Mouse (Mus musculus) kidney, embryonic 14.5 days (tissue): ENCODE data around the gene 2310011J03Rik. TPM values are rescaled to one million over a fixed set of nuclear protein-coding genes. Genes with fewer than 3 reads are reported as not detected.
A peak's percentile ranks its signal among the peaks of the same experiment; 100 is the strongest.

Experiments
- ATAC-seq: fragments of 200-750 bp; cut with Nextera tagmentation; 2 replicates; pipeline ENCODE4 v1.8.0; 2017; ENCODE audit warnings: moderate number of reproducible peaks, mild to moderate bottlenecking, moderate TSS enrichment, moderate library complexity; ENCODE audit not compliant: low FRiP score, low TSS enrichment
- H3K27ac ChIP-seq: fragments of 300-500 bp; sonication (generic); 2 replicates; pipeline ENCODE4 v1.5.1; 2014; ENCODE audit warnings: low read depth, mild to moderate bottlenecking, low read length, moderate library complexity, mixed read lengths
- H3K27me3 ChIP-seq: fragments of 300-500 bp; sonication (generic); 2 replicates; pipeline ENCODE4 v1.6.1; 2014; ENCODE audit warnings: mild to moderate bottlenecking, low read length; ENCODE audit not compliant: control insufficient read depth, insufficient read depth
- H3K36me3 ChIP-seq: fragments of 300-500 bp; sonication (generic); 2 replicates; pipeline ENCODE4 v1.6.1; 2014; ENCODE audit warnings: low read length, mixed read lengths; ENCODE audit not compliant: control insufficient read depth, insufficient read depth
- H3K4me1 ChIP-seq: fragments of 300-500 bp; sonication (generic); 2 replicates; pipeline ENCODE4 v1.6.1; 2014; ENCODE audit warnings: low read length, mixed read lengths; ENCODE audit not compliant: control insufficient read depth, insufficient read depth
- H3K4me2 ChIP-seq: fragments of 300-500 bp; sonication (generic); replicated peaks from 2 replicates; pipeline ENCODE4 v1.6.1; 2014; ENCODE audit warnings: low read depth, mild to moderate bottlenecking, low read length
- H3K4me3 ChIP-seq: fragments of 300-500 bp; sonication (generic); 2 replicates; pipeline ENCODE4 v1.5.1; 2014; ENCODE audit warnings: mild to moderate bottlenecking, low read length
- H3K9ac ChIP-seq: fragments of 300-500 bp; sonication (generic); 2 replicates; pipeline ENCODE4 v1.6.1; 2014; ENCODE audit warnings: low read depth, mild to moderate bottlenecking, low read length, moderate library complexity
- H3K9me3 ChIP-seq: fragments of 300-500 bp; sonication (generic); 2 replicates; pipeline ENCODE4 v1.6.1; 2016; ENCODE audit warnings: low read length; ENCODE audit not compliant: control insufficient read depth
- WGBS: fragments of 180-500 bp; shearing (Covaris S2); extraction: QIAGEN DNeasy Blood & Tissue Kit; methylation state at CpG from one replicate; pipeline ENCODE4 v1.1.7; 2014; 5-methylcytosine and 5-hydroxymethylcytosine counted together
- polyA plus RNA-seq: library from polyadenylated mRNA; unstranded; fragments of >200 nt; fragmentation: Nextera tagmentation; extraction: Ambion mirVana; gene quantifications from 2 replicates; pipeline ENCODE4 v1.2.1, GENCODE M21; 2014

Gene 2310011J03Rik
- polyA plus RNA-seq, 1 experiment from 2014 or later: 40.5 TPM

DNA sequence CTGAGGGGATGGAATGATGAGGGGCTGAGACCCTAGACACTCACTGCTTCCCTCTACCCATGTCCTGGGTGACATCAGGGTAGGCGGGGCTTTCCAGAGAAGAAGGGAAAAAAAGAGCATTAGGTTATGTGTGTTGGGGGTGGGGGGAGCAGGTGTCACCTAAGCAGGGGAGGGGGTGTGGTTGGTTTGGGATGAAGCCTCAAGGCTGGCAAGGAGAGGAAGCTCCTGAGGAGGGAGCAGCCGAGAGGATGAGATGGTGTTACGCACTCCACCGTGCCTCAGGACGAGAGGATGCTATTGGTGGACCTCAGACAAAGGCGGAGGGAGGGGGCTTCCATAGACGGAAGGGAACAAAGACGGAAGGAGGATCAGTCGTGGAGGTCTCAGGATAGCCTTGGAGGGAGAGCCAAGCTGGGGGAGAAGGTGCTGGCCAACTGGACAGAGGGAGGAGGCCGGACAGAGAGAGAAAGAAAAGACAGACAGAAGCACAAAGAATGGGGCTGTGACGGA, 19.6 kb downstream of the 2310011J03Rik start:
- H3K4me3 ChIP-seq: no peak overlapping the region
- no peaks in the 10 kb centered on the region for H3K36me3 ChIP-seq
- no peak overlapping the region for H3K27ac ChIP-seq
- WGBS: 22% methylated on average over 11 of the region's 11 CpGs
- no peak overlapping the region for H3K9ac ChIP-seq
- peaks cover 10% of the 10 kb centered on the region; the same call in 1 of the 2 replicates for H3K4me1 ChIP-seq
- no peak overlapping the region for H3K4me2 ChIP-seq
- H3K9me3 ChIP-seq: no peaks in the 10 kb centered on the region
- ATAC-seq: no peak
- H3K27me3 ChIP-seq: peaks cover 63% of the 10 kb centered on the region

DNA sequence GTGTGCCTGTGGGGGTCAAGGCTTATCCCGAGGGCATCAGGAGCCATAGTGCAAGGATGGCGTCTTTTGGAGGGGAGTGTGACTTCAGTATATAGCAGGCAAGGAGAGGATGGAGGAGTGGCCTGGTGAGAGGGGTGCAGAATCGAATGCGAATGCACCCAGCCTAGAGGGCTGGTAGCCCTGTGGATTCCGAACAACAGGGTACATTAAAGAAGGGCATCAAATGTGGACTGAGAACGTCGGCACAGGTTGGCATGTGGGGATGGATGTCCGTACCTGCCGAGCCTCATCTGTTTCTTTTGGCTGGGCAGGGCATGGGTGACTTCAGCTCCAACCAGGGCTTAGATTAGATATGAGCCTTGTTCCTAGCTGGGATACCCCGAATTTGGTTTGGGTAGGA, 20.5 kb downstream of the 2310011J03Rik start:
- Histone ChIP-seq H3K4me1 (peaks cover 11% of the 10 kb centered on the region; the same call in 1 of the 2 replicates), H3K9me3 (no peaks in the 10 kb centered on the region), H3K27ac (no peak overlapping the region), H3K9ac (no peak overlapping the region), H3K36me3 (peaks cover 2% of the 10 kb centered on the region), H3K4me3 (no peak overlapping the region), H3K4me2 (no peak overlapping the region), H3K27me3 (peaks cover 55% of the 10 kb centered on the region)
- no peak for ATAC-seq
- whole genome bisulfite sequencing: 51% methylated on average over 10 of the region's 10 CpGs

DNA sequence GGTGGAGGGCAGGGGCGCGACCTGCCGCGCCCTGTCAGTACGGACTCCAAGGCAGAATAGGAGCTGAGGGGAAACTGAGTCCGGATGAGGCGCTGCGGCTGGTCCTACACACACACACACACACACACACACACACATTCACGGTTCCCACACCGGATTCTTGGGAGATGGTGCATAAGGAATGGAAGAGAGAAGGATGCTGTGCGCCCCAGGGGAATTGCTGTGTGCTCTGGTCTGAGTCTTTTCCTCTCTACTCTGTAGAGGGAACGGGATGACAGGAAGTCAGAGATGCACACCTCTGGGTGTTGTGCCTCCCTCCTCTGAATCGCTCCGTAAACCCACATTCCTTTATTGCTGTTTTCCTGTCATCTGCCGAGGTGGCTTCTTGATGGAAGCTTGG, 21.0 kb downstream of the 2310011J03Rik start:
- H3K4me1 ChIP-seq: peaks cover 11% of the 10 kb centered on the region; the same call in 1 of the 2 replicates
- H3K4me2 ChIP-seq: peak overlapping the region; percentile 19; the same call in 1 of the 2 replicates
- H3K36me3 ChIP-seq: peaks cover 7% of the 10 kb centered on the region
- H3K9me3 ChIP-seq: no peaks in the 10 kb centered on the region
- peaks cover 50% of the 10 kb centered on the region for H3K27me3 ChIP-seq
- H3K27ac ChIP-seq: no peak overlapping the region
- peak overlapping the region; percentile 12; the same call in 1 of the 2 replicates for H3K4me3 ChIP-seq
- 6% methylated on average over 14 of the region's 15 CpGs for WGBS
- ATAC-seq: no peak
- H3K9ac ChIP-seq: peak overlapping the region; percentile 42; the same call in 1 of the 2 replicates

DNA sequence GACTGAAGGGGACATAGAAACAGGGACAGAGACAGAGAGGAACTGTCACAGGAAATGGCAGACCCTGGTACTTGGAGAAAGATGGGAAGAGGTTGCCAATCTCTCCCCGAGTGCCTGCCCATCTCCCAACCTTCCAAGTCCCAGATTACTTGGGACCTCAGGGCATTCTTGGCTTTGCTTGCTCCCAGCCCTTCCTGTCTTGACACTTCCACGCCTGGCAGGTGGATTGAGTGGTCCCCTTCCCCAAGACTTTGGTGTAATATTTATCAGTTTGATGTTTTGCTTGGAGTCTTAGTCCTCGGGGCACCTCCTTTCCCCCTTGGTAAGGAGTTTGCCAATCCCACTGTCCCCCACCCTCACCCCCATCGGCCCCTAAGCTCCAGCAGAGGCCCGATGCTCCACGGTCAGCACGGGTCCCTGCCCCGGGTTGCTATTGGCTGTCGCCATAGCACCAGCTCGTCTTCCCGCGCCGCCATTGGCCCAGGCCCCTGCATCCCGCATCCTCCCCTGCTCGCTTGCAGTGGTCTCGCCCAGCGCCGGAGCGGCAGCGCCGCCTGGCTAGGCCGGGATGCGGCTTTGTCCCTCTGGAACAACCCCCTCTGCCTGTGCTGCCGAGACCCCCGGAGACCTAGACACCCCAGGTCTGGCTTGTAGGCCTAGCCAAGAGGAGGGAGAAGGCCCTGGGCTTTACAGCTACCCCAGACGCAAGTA, 21.6 kb downstream of the 2310011J03Rik start:
- peak; percentile 38; the same call in 1 of the 2 replicates for ATAC-seq
- Histone ChIP-seq H3K4me2 (peak overlapping the region; percentile 19; the same call in 1 of the 2 replicates), H3K27me3 (peaks cover 49% of the 10 kb centered on the region), H3K9me3 (no peaks in the 10 kb centered on the region), H3K4me3 (peak overlapping the region; percentile 12; the same call in 1 of the 2 replicates), H3K9ac (peak overlapping the region; percentile 42; the same call in 1 of the 2 replicates), H3K36me3 (peaks cover 13% of the 10 kb centered on the region), H3K4me1 (peaks cover 13% of the 10 kb centered on the region), H3K27ac (no peak overlapping the region)
- 5% methylated on average over 26 of the region's 26 CpGs for WGBS

DNA sequence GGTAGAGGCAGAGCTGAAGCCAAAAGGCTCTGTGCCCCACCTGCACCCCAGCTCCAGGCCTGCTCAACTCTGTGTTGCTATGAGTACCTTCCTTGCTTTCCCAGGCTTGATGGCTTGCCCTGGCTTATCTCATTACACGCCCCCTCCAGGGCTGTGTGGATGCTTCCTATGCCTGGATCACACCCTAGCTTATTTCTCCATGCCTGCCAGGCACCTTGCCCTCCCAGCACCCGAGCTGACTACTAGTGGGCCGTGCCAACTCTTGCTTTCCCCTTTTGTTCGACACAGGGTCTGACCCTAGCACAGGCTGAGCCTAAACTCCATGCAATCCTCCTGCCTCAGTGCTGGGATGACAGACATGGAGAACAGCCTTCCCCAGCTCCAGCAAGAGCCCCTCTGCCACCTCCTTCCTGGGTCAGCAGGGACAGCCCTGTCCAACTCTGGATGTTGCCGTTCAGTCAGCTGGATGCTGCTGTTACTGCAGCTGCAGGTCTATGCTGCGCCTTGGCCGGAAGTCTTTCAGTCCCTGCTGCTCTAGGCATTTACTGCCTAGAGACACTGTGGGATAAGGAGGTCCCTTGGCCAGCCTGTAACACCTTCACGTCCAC, 22.7 kb downstream of the 2310011J03Rik start:
- WGBS: 71% methylated on average over 8 of the region's 8 CpGs
- Histone ChIP-seq H3K4me1 (peaks cover 17% of the 10 kb centered on the region), H3K27me3 (peaks cover 49% of the 10 kb centered on the region), H3K4me3 (no peak overlapping the region), H3K4me2 (no peak overlapping the region), H3K36me3 (peaks cover 17% of the 10 kb centered on the region), H3K9ac (no peak overlapping the region), H3K27ac (no peak overlapping the region), H3K9me3 (no peaks in the 10 kb centered on the region)
- no peak for ATAC-seq

DNA sequence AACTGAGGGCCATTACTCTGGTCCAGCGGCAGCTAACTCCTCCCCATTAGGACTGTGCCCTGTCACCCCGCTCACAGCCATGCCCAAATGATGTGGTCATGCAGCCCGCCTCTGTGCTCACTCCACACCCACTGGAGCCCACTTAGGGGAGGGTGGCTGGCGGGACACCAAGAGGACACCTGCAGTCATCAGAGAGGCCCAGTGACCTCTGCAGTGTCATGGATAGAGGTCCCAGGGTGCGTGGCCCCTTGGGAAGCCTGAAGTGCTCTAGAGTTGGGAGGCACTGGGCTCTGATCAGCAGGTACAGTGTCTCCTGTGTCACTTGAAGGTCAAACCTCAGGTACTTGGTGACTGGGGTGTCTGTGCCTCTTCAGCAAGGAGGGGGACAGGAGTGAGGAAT, 23.5 kb downstream of the 2310011J03Rik start:
- Histone ChIP-seq H3K9me3 (no peaks in the 10 kb centered on the region), H3K27ac (no peak overlapping the region), H3K4me2 (no peak overlapping the region), H3K36me3 (peaks cover 17% of the 10 kb centered on the region), H3K4me1 (peaks cover 10% of the 10 kb centered on the region), H3K9ac (no peak overlapping the region), H3K4me3 (no peak overlapping the region; the same call in 1 of the 2 replicates), H3K27me3 (peaks cover 44% of the 10 kb centered on the region)
- 78% methylated on average over 5 of the region's 5 CpGs for whole genome bisulfite sequencing
- ATAC-seq: no peak

DNA sequence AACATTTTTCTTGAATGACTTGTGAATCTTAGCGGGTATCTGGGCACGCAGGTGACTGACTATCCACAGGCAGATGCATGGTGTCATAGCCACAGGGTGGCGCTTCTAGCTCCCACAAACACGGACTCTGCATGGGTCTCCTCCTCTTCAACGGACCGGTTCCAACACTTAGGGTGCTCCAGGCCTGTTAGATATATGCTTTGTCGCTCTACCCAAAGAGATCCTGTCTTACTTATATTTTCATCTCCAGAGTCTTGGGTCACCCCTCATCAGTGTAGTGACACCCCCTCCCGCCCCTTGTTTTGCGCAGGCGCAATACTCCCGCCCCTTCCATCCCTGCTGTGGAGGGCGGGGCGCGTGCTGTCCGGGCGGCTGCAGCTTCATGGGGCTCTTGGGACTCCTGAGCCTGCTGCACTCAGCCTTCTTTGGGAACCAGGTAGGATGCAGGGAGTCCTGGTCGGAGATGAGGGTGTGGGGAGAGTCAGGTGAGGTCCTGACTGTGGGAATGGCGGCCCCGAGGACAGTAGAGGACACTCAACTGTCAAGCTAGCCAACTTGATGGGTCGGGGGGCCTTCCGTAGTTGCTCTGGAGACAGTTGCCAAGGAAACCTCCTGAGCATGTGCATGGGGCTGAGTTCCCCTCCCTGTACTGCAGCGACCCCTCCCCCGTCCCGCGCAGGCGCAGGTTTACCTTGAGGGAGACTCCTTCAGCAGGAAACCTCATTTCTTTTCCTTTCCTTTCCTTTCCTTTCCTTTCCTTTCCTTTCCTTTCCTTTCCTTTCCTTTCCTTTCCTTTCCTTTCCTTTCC, 24.5 kb downstream of the 2310011J03Rik start, which contains the start of gene Apc2:
Apc2 (plus strand) TSS at position 360 of the 808 bp plus-strand sequence.
- Histone ChIP-seq H3K4me2 (peak within 1 kb of the TSS; percentile 42), H3K27ac (no peak within 1 kb of the TSS; the same call in 1 of the 2 replicates), H3K4me1 (peaks cover 10% of the 10 kb centered on the region), H3K27me3 (peaks cover 34% of the 10 kb centered on the region), H3K9ac (peak within 1 kb of the TSS; percentile 50; the same call in 1 of the 2 replicates), H3K36me3 (peaks cover 17% of the 10 kb centered on the region), H3K4me3 (peak within 1 kb of the TSS; percentile 33), H3K9me3 (no peaks in the 10 kb centered on the region)
- 3% methylated on average over 26 of the region's 26 CpGs for WGBS
- peak; percentile 58 for ATAC-seq

DNA sequence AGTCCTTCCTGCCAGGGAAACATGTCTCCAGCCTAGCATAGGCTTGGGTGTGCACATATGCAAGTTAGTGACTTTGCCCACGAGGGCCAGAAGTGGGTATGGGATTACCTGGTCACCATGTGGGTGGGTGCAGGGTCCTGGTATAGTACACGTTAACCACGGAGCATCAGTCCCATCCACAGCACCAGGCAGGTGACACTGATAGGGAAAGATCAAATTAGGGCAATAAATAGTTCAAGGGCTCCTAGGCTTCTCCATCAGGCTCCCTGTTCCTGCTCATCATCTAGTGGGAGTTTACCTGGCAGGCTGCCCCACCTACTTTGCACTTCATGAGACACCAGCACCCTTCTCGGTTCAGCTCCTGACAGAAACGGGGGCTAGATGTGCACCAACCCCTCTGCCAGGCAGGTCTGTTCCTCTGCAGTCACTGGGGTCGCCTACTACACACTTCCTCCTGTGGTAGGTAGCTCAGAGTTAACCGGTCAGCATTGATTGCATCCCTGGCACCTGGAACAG, 25.5 kb downstream of the 2310011J03Rik start:
- Histone ChIP-seq H3K27me3 (peaks cover 24% of the 10 kb centered on the region), H3K9ac (no peak overlapping the region), H3K4me1 (peaks cover 10% of the 10 kb centered on the region), H3K27ac (no peak overlapping the region), H3K36me3 (peaks cover 17% of the 10 kb centered on the region), H3K4me2 (no peak overlapping the region), H3K4me3 (no peak overlapping the region), H3K9me3 (no peaks in the 10 kb centered on the region)
- no peak for ATAC-seq
- 42% methylated on average over 7 of the region's 7 CpGs for WGBS
